Mouse (Mus musculus) activated CD4-positive, CD25-positive, alpha-beta regulatory T cell, adult 4 months (primary cell): ENCODE measurements around the gene Cyp2d22. TPM values are rescaled to one million over a fixed set of nuclear protein-coding genes. Genes with fewer than 3 reads are reported as not detected.
"Not testable (repeated sequence)": the region's sequence is repeated elsewhere in the genome, so short reads cannot be mapped to it uniquely, and the experiment has no call there.

Experiments used
- ATAC-seq: one replicate; pipeline ENCODE4 v1.8.0; 2017
- polyA plus RNA-seq, 2 experiments: library from polyadenylated mRNA; unstranded; fragments of 100-300 nt; shearing (Covaris generic); gene quantifications; one replicate each; pipeline ENCODE4 v1.2.1; 2017

Cyp2d22 gene
- polyA plus RNA-seq, 2 experiments from 2014 or later, result 3.6 to 6.5 TPM

GRCm38 (mm10) chr15:82376393-82377138 lies 3.5 kb downstream of the Cyp2d22 start:
- no peak for ATAC-seq

GRCm38 (mm10) chr15:82375855-82376254 lies 4.2 kb downstream of the Cyp2d22 start:
- no peak for ATAC-seq

GRCm38 (mm10) chr15:82374437-82374836 lies 5.6 kb downstream of the Cyp2d22 start:
- ATAC-seq, result no peak

- no peak for ATAC-seq
Observed at GRCm38 (mm10) chr15:82372991-82373390, 7.1 kb downstream of the Cyp2d22 start.

GRCm38 (mm10) chr15:82372446-82372845 lies 7.6 kb downstream of the Cyp2d22 start:
- ATAC-seq, result no peak

- ATAC-seq, result no peak
Observed at GRCm38 (mm10) chr15:82368851-82369250, 11.2 kb downstream of the Cyp2d22 start.

GRCm38 (mm10) chr15:82368146-82368545 lies 11.9 kb downstream of the Cyp2d22 start:
- ATAC-seq, result no peak

GRCm38 (mm10) chr15:82364561-82364960 lies 15.5 kb downstream of the Cyp2d22 start:
- not testable (repeated sequence) for ATAC-seq

- not testable (repeated sequence) for ATAC-seq
Observed at GRCm38 (mm10) chr15:82363801-82364200, 16.3 kb downstream of the Cyp2d22 start.

GRCm38 (mm10) chr15:82362234-82362633 lies 17.8 kb downstream of the Cyp2d22 start:
- no peak for ATAC-seq

GRCm38 (mm10) chr15:82361459-82362018 lies 18.5 kb downstream of the Cyp2d22 start:
- ATAC-seq, result no peak

- no peak for ATAC-seq
Observed at GRCm38 (mm10) chr15:82358431-82359260, 21.4 kb downstream of the Cyp2d22 start.

GRCm38 (mm10) chr15:82354126-82354945 lies 25.7 kb downstream of the Cyp2d22 start, which contains the start of gene Ndufa6:
TSS of gene Ndufa6 (minus strand) at chr15:82354322.
- ATAC-seq, result peak; percentile 98

GRCm38 (mm10) chr15:82353745-82354113 lies 26.3 kb downstream of the Cyp2d22 start:
- no peak for ATAC-seq

GRCm38 (mm10) chr15:82353078-82353744 lies 26.8 kb downstream of the Cyp2d22 start:
- ATAC-seq, result no peak

GRCm38 (mm10) chr15:82351480-82351879 lies 28.6 kb downstream of the Cyp2d22 start:
- ATAC-seq, result no peak

GRCm38 (mm10) chr15:82350349-82350748 lies 29.7 kb downstream of the Cyp2d22 start:
- no peak for ATAC-seq

- no peak for ATAC-seq
Observed at GRCm38 (mm10) chr15:82348999-82349341, 31.1 kb downstream of the Cyp2d22 start.

GRCm38 (mm10) chr15:82348258-82348998 lies 31.6 kb downstream of the Cyp2d22 start:
- ATAC-seq, result no peak

GRCm38 (mm10) chr15:82347852-82348251 lies 32.2 kb downstream of the Cyp2d22 start:
- no peak for ATAC-seq

- ATAC-seq, result no peak
Observed at GRCm38 (mm10) chr15:82347303-82347676, 32.8 kb downstream of the Cyp2d22 start.
